Mouse (Mus musculus) embryonic fibroblast, embryonic 13.5 days (primary cell): ENCODE results near the gene Nkain1.

Source experiments
- CTCF ChIP-seq: IDR thresholded peaks from 2 replicates; pipeline ENCODE4 v1.5.1; 2011; ENCODE audit warnings: mild to moderate bottlenecking, control low read depth, low read length, moderate library complexity, borderline replicate concordance; ENCODE audit not compliant: insufficient read depth
- POLR2A ChIP-seq: IDR thresholded peaks from 2 replicates; pipeline ENCODE4 v1.6.1; 2011; ENCODE audit warnings: low read depth, mild to moderate bottlenecking, control low read depth, low read length, moderate library complexity

DNA sequence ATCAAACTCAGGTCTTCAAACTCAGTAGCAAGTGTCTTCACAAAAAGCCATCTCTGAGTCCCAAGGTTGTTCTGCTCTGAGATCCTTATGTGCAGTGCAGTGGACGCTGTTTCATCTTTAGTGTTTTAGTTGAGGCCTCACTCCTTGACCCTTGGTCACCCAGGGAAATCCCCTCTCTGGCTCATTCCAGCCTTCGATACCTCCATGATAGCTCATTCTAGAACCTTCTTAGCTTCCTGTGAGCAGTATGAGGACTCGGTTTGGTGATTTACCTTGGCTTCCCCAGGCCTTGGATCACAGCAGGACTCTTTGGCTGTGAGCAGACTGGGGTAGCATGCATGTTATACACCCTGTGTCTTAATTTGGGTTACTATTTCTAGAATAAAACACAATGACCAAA, 1.6 kb upstream of the Nkain1 start:
- TF ChIP-seq CTCF: no peak
- TF ChIP-seq POLR2A: no peak
